Mouse (Mus musculus) megakaryocyte, embryonic 14.5 days (primary cell): ENCODE measurements around the gene Uchl1.

Experiments
- FLI1 ChIP-seq: IDR thresholded peaks from 2 replicates; pipeline ENCODE4 v1.6.1; 2012; ENCODE audit warnings: low read length, inconsistent platforms, mixed read lengths
- GATA1 ChIP-seq: IDR thresholded peaks from 3 replicates; pipeline ENCODE4 v1.6.1; 2012; ENCODE audit warnings: mixed read lengths, low read length, inconsistent platforms, borderline replicate concordance

GRCm38 (mm10) chr5:66627805-66628204 is 48.1 kb upstream of the Uchl1 start:
- TF ChIP-seq GATA1 (no peak), FLI1 (no peak)
